Mouse (Mus musculus): Measurements from ENCODE around the gene Ehd2.

GRCm38 (mm10) chr7:15950008-15950407 is 17.4 kb downstream of the Ehd2 start:
- TF ChIP-seq EP300 (IDR thresholded peaks at IDR 0.05; ENCODE audit: low read depth) (no peak), CTCF (IDR thresholded peaks at IDR 0.05; ENCODE audit: low read depth) (no peak)
